Mouse (Mus musculus): ENCODE measurements at regions not wholly inside any gene's neighbourhood (a gene's known extent, or its start where the extent isn't known, plus 50 kb on each side); places are given as distances from the start of the nearest gene placed in this dataset.

DNA sequence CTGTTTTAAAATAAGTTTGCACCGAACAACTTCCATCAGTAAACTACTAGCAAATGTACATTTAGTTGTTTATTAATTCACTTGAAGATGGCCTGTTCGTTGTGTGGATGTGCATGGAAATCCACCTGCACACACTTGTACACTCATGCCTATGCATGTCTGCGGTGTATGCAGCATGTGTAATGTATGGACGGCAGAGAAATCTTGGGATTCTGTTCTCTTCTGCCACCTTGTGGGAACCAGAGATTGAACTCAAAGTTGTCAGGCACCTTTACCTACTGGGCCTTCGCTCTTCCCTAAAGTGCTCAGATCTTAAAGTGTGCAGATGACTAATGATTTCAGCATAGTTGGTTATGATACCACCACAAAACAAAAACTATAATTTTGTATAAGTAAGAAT lies 137.4 kb downstream of the Kitl start:
- Histone ChIP-seq H3K4me1 (ENCODE audit: control insufficient read depth in 1 of 2, insufficient read depth in 2 of 2) (no peaks in the 10 kb centered on the region), H3K36me3 (replicated peaks in 1 of 2; ENCODE audit: control insufficient read depth in 1 of 2, insufficient read depth in 1 of 2, low read length in 1 of 2) (no peaks in the 10 kb centered on the region), H3K4me2 (ENCODE audit: insufficient read depth, low read depth, poor library complexity, severe bottlenecking) (no peak overlapping the region), H3K27me3 (replicated peaks) (no peaks in the 10 kb centered on the region), H3K27ac (ENCODE audit: insufficient read depth, low read depth) (no peak overlapping the region), H3K4me3 (replicated peaks in 1 of 3; ENCODE audit: low read depth in 2 of 3, low read length in 2 of 3, poor library complexity in 1 of 3) (no peak overlapping the region), H3K79me2 (replicated peaks; ENCODE audit: control insufficient read depth, extremely low read depth, insufficient read depth, poor library complexity, severe bottlenecking) (no peaks in the 10 kb centered on the region), H3K9me3 (replicated peaks; ENCODE audit: low read length) (peaks cover 48% of the 10 kb centered on the region), H3K9ac (ENCODE audit: insufficient read depth, low read depth) (no peak overlapping the region)
- dilution Hi-C loops (cut with MboI; ENCODE audit: extremely low pct_ligation_motif_present, extremely low pct_unique_long_range_greater_than_20kb, low sequenced_read_pairs) (no loop called here), in situ Hi-C loops (cut with MboI; ENCODE audit: low pct_ligation_motif_present, low pct_unique_long_range_greater_than_20kb, low sequenced_read_pairs) (no loop called here)
- no peak for DNase-seq (ENCODE audit: extremely low read depth)
- TF ChIP-seq ZMIZ1 (IDR thresholded peaks at IDR 0.05; ENCODE audit: low read depth, low read length) = no peak
- TF ChIP-seq POLR2AphosphoS2 (IDR thresholded peaks at IDR 0.05; ENCODE audit: low read depth, low read length) = no peak
- TF ChIP-seq CHD2 (IDR thresholded peaks at IDR 0.05; ENCODE audit: low read length) = no peak
- TF ChIP-seq RAD21 (IDR thresholded peaks at IDR 0.05; ENCODE audit: low read depth, low read length) = no peak
- no peak for TF ChIP-seq CHD1 (IDR thresholded peaks at IDR 0.05; ENCODE audit: low read depth, low read length)
- TF ChIP-seq ZC3H11A (IDR thresholded peaks at IDR 0.05; ENCODE audit: low read depth, low read length) = no peak
- TF ChIP-seq E2F4 (IDR thresholded peaks at IDR 0.05; ENCODE audit: insufficient replicate concordance, low read depth, low read length) = no peak
- TF ChIP-seq GABPA (IDR thresholded peaks at IDR 0.05; ENCODE audit: insufficient replicate concordance, low read depth, low read length) = no peak
- TF ChIP-seq RCOR1 (conservative IDR thresholded peaks at IDR 0.05; ENCODE audit: low read depth, low read length) = no peak
- TF ChIP-seq UBTF (IDR thresholded peaks at IDR 0.05; ENCODE audit: low read depth, low read length) = no peak
- TF ChIP-seq NRF1 (IDR thresholded peaks at IDR 0.05; ENCODE audit: low read depth, low read length) = no peak
- TF ChIP-seq ZNF384 (IDR thresholded peaks at IDR 0.05; ENCODE audit: low read depth, low read length) = no peak
- TF ChIP-seq MAFK (IDR thresholded peaks at IDR 0.05; ENCODE audit: insufficient replicate concordance, low read length) = no peak
- no peak for TF ChIP-seq ZKSCAN1 (IDR thresholded peaks at IDR 0.05; ENCODE audit: borderline replicate concordance, low read depth, low read length)
- TF ChIP-seq SMC3 (IDR thresholded peaks at IDR 0.05; ENCODE audit: low read depth, low read length) = no peak

- Histone ChIP-seq H3K27me3 (replicated peaks) (no peaks in the 10 kb centered on the region), H3K79me2 (replicated peaks; ENCODE audit: control insufficient read depth, extremely low read depth, insufficient read depth, poor library complexity, severe bottlenecking) (no peaks in the 10 kb centered on the region), H3K4me1 (ENCODE audit: control insufficient read depth in 1 of 2, insufficient read depth in 2 of 2) (no peaks in the 10 kb centered on the region), H3K9me3 (replicated peaks; ENCODE audit: low read length) (peaks cover 53% of the 10 kb centered on the region), H3K4me2 (ENCODE audit: insufficient read depth, low read depth, poor library complexity, severe bottlenecking) (no peak overlapping the region), H3K36me3 (replicated peaks in 1 of 2; ENCODE audit: control insufficient read depth in 1 of 2, insufficient read depth in 1 of 2, low read length in 1 of 2) (no peaks in the 10 kb centered on the region), H3K9ac (ENCODE audit: insufficient read depth, low read depth) (no peak overlapping the region), H3K4me3 (replicated peaks in 1 of 3; ENCODE audit: low read depth in 2 of 3, low read length in 2 of 3, poor library complexity in 1 of 3) (no peak overlapping the region), H3K27ac (ENCODE audit: insufficient read depth, low read depth) (no peak overlapping the region)
- no peak for TF ChIP-seq SIN3A (IDR thresholded peaks at IDR 0.05; ENCODE audit: low read length)
- TF ChIP-seq SMC3 (IDR thresholded peaks at IDR 0.05; ENCODE audit: low read depth, low read length) = no peak
- no peak for TF ChIP-seq JUND (conservative IDR thresholded peaks at IDR 0.05; ENCODE audit: low read depth, low read length)
- no peak for TF ChIP-seq MAX (IDR thresholded peaks at IDR 0.05; ENCODE audit: low read length)
- no peak for TF ChIP-seq JUN (IDR thresholded peaks at IDR 0.05; ENCODE audit: insufficient read depth, low read depth, low read length)
- no peak for TF ChIP-seq MAZ (IDR thresholded peaks at IDR 0.05; ENCODE audit: low read depth, low read length)
- TF ChIP-seq MXI1 (IDR thresholded peaks at IDR 0.05; ENCODE audit: low read depth, low read length) = no peak
- TF ChIP-seq ETS1 (conservative IDR thresholded peaks at IDR 0.05; ENCODE audit: low read depth, low read length) = no peak
- TF ChIP-seq ZNF384 (IDR thresholded peaks at IDR 0.05; ENCODE audit: low read depth, low read length) = no peak
- TF ChIP-seq CHD1 (IDR thresholded peaks at IDR 0.05; ENCODE audit: low read depth, low read length) = no peak
- no peak for TF ChIP-seq RAD21 (IDR thresholded peaks at IDR 0.05; ENCODE audit: low read depth, low read length)
- TF ChIP-seq MEF2A (IDR thresholded peaks at IDR 0.05; ENCODE audit: borderline replicate concordance, low read depth, low read length) = no peak
- no peak for DNase-seq (ENCODE audit: extremely low read depth)
- in situ Hi-C loops (cut with MboI; ENCODE audit: low pct_ligation_motif_present, low pct_unique_long_range_greater_than_20kb, low sequenced_read_pairs) = no loop called here
- dilution Hi-C loops (cut with MboI; ENCODE audit: extremely low pct_ligation_motif_present, extremely low pct_unique_long_range_greater_than_20kb, low sequenced_read_pairs) = no loop called here
Observed at GRCm38 (mm10) chr10:100153311-100153710, 137.9 kb downstream of the Kitl start.

All from CH12.LX (cell line).